Mouse (Mus musculus) hindbrain, embryonic 15.5 days (tissue): ENCODE measurements around the gene Sos2. TPM values are rescaled to one million over a fixed set of nuclear protein-coding genes. Genes with fewer than 3 reads are reported as not detected.

Source experiments
- ATAC-seq: fragments of 200-750 bp; cut with Nextera tagmentation; 2 replicates; pipeline ENCODE4 v1.8.0; 2017; ENCODE audit warnings: low read depth, moderate number of reproducible peaks, moderate TSS enrichment; ENCODE audit not compliant: low FRiP score
- H3K27ac ChIP-seq: fragments of 300-500 bp; sonication (generic); replicated peaks from 2 replicates; pipeline ENCODE4 v1.5.1; 2015; ENCODE audit warnings: mild to moderate bottlenecking, inconsistent platforms
- H3K27me3 ChIP-seq: fragments of 300-500 bp; sonication (generic); 2 replicates; pipeline ENCODE4 v1.6.1; 2015; ENCODE audit warnings: control low read depth, inconsistent platforms
- H3K36me3 ChIP-seq: fragments of 300-500 bp; sonication (generic); 2 replicates; pipeline ENCODE4 v1.6.1; 2015; ENCODE audit warnings: control low read depth, inconsistent platforms
- H3K4me1 ChIP-seq: fragments of 300-500 bp; sonication (generic); replicated peaks from 2 replicates; pipeline ENCODE4 v1.6.1; 2015; ENCODE audit warnings: control low read depth, inconsistent platforms
- H3K4me2 ChIP-seq: fragments of 300-500 bp; sonication (generic); 2 replicates; pipeline ENCODE4 v1.6.1; 2015; ENCODE audit warnings: moderate library complexity, mild to moderate bottlenecking, inconsistent platforms
- H3K4me3 ChIP-seq: fragments of 300-500 bp; sonication (generic); 2 replicates; pipeline ENCODE4 v1.5.1; 2015; ENCODE audit warnings: mild to moderate bottlenecking, inconsistent platforms
- H3K9ac ChIP-seq: fragments of 300-500 bp; sonication (generic); 2 replicates; pipeline ENCODE4 v1.6.1; 2015; ENCODE audit warnings: inconsistent platforms
- H3K9me3 ChIP-seq: fragments of 300-500 bp; sonication (generic); 2 replicates; pipeline ENCODE4 v1.6.1; 2016; ENCODE audit warnings: control low read depth, inconsistent platforms
- WGBS: fragments of 180-500 bp; shearing (Covaris S2); methylation state at CpG from one replicate; pipeline ENCODE4 v1.1.7; 2015; 5-methylcytosine and 5-hydroxymethylcytosine counted together
- polyA plus RNA-seq: library from polyadenylated mRNA; unstranded; fragments of >200 nt; fragmentation: Nextera tagmentation; extraction: Ambion mirVana; gene quantifications from 2 replicates; pipeline ENCODE4 v1.2.1, GENCODE M21; 2015

Gene Sos2
- polyA plus RNA-seq = 12.5 and 13.3 TPM in 2 replicates

- Histone ChIP-seq H3K27me3 (no peaks in the 10 kb centered on the region), H3K36me3 (no peaks in the 10 kb centered on the region), H3K9ac (peak within 1 kb of the TSS; percentile 94), H3K9me3 (no peaks in the 10 kb centered on the region), H3K27ac (peak within 1 kb of the TSS; percentile 97), H3K4me2 (peak within 1 kb of the TSS; percentile 69), H3K4me1 (peaks cover 22% of the 10 kb centered on the region), H3K4me3 (peak within 1 kb of the TSS; percentile 98)
- peak; percentile 87 for ATAC-seq
- under 1% methylated on average over 57 of the region's 85 CpGs for WGBS
Observed at GRCm38 (mm10) chr12:69681566-69682061, at the start of gene Sos2. Gene Sos2, minus strand, starts transcription at chr12:69681852.

- Histone ChIP-seq H3K4me1 (peaks cover 5% of the 10 kb centered on the region), H3K27ac (no peak overlapping the region), H3K36me3 (no peaks in the 10 kb centered on the region), H3K9me3 (no peaks in the 10 kb centered on the region), H3K27me3 (no peaks in the 10 kb centered on the region), H3K4me2 (no peak overlapping the region), H3K4me3 (no peak overlapping the region), H3K9ac (no peak overlapping the region)
- WGBS = 71% methylated on average over 1 of the region's 1 CpGs
- no peak for ATAC-seq
Observed at GRCm38 (mm10) chr12:69730306-69730705, 48.7 kb upstream of the Sos2 start.

GRCm38 (mm10) chr12:69729246-69729645 is 47.6 kb upstream of the Sos2 start:
- Histone ChIP-seq H3K27me3 (no peaks in the 10 kb centered on the region), H3K9ac (no peak overlapping the region), H3K36me3 (no peaks in the 10 kb centered on the region), H3K4me3 (no peak overlapping the region), H3K4me2 (no peak overlapping the region), H3K9me3 (no peaks in the 10 kb centered on the region), H3K27ac (no peak overlapping the region), H3K4me1 (peaks cover 6% of the 10 kb centered on the region)
- 86% methylated on average over 1 of the region's 1 CpGs for WGBS
- no peak for ATAC-seq

- H3K9me3 ChIP-seq = no peaks in the 10 kb centered on the region
- peak within 1 kb of the TSS; percentile 64 for H3K4me2 ChIP-seq
- H3K27ac ChIP-seq = peak within 1 kb of the TSS; percentile 76
- H3K4me3 ChIP-seq = peak within 1 kb of the TSS; percentile 55
- H3K36me3 ChIP-seq = peaks cover 11% of the 10 kb centered on the region
- peak within 1 kb of the TSS; percentile 54 for H3K9ac ChIP-seq
- H3K27me3 ChIP-seq = no peaks in the 10 kb centered on the region
- peaks cover 17% of the 10 kb centered on the region for H3K4me1 ChIP-seq
- WGBS = under 1% methylated on average over 60 of the region's 60 CpGs
- ATAC-seq = peak; percentile 96
Observed at GRCm38 (mm10) chr12:69724711-69725460, 43.2 kb upstream of the Sos2 start, which contains the start of the genes L2hgdh and Atp5s. Gene L2hgdh, minus strand, starts transcription at chr12:69724873. Gene Atp5s, plus strand, starts transcription at chr12:69724950.

GRCm38 (mm10) chr12:69724018-69724710 is 42.5 kb upstream of the Sos2 start:
- peaks cover under 1% of the 10 kb centered on the region; the same call in 1 of the 2 replicates for H3K9me3 ChIP-seq
- H3K4me3 ChIP-seq = peak overlapping the region; percentile 55
- no peak overlapping the region for H3K27ac ChIP-seq
- 2% methylated on average over 24 of the region's 24 CpGs for WGBS
- H3K36me3 ChIP-seq = peaks cover 18% of the 10 kb centered on the region
- no peaks in the 10 kb centered on the region for H3K27me3 ChIP-seq
- peaks cover 17% of the 10 kb centered on the region for H3K4me1 ChIP-seq
- peak overlapping the region; percentile 54 for H3K9ac ChIP-seq
- ATAC-seq = peak; percentile 25
- H3K4me2 ChIP-seq = peak overlapping the region; percentile 64

- peak overlapping the region; percentile 55 for H3K4me3 ChIP-seq
Observed at GRCm38 (mm10) chr12:69723376-69723775, 41.7 kb upstream of the Sos2 start.

GRCm38 (mm10) chr12:69722857-69723256 is 41.2 kb upstream of the Sos2 start:
- ATAC-seq = no peak
- Histone ChIP-seq H3K4me3 (no peak overlapping the region), H3K27ac (no peak overlapping the region), H3K36me3 (peaks cover 26% of the 10 kb centered on the region), H3K4me1 (peaks cover 17% of the 10 kb centered on the region), H3K27me3 (no peaks in the 10 kb centered on the region), H3K9ac (no peak overlapping the region), H3K4me2 (no peak overlapping the region), H3K9me3 (peaks cover 6% of the 10 kb centered on the region; the same call in 1 of the 2 replicates)
- 86% methylated on average over 3 of the region's 3 CpGs for WGBS

More at GRCm38 (mm10) chr12:69723376-69723775, 41.7 kb upstream of the Sos2 start:
- H3K36me3 ChIP-seq = peaks cover 22% of the 10 kb centered on the region
- peak overlapping the region; percentile 64 for H3K4me2 ChIP-seq
- no peak overlapping the region for H3K27ac ChIP-seq
- no peaks in the 10 kb centered on the region for H3K27me3 ChIP-seq
- WGBS = 73% methylated on average over 2 of the region's 2 CpGs
- ATAC-seq = no peak
- peaks cover 17% of the 10 kb centered on the region for H3K4me1 ChIP-seq
- H3K9ac ChIP-seq = no peak overlapping the region
- peaks cover 6% of the 10 kb centered on the region; the same call in 1 of the 2 replicates for H3K9me3 ChIP-seq

- Histone ChIP-seq H3K27me3 (no peaks in the 10 kb centered on the region), H3K9me3 (no peaks in the 10 kb centered on the region), H3K9ac (no peak overlapping the region), H3K4me2 (no peak overlapping the region), H3K4me3 (no peak overlapping the region), H3K36me3 (peaks cover 25% of the 10 kb centered on the region), H3K4me1 (no peaks in the 10 kb centered on the region), H3K27ac (no peak overlapping the region)
- ATAC-seq = no peak
Observed at GRCm38 (mm10) chr12:69713628-69714027, 32.0 kb upstream of the Sos2 start.

- H3K27me3 ChIP-seq = no peaks in the 10 kb centered on the region
- no peak overlapping the region for H3K27ac ChIP-seq
- no peak overlapping the region for H3K9ac ChIP-seq
- H3K4me1 ChIP-seq = no peaks in the 10 kb centered on the region
- no peak overlapping the region for H3K4me2 ChIP-seq
- H3K4me3 ChIP-seq = no peak overlapping the region
- no peak for ATAC-seq
- H3K36me3 ChIP-seq = peaks cover 6% of the 10 kb centered on the region
- H3K9me3 ChIP-seq = no peaks in the 10 kb centered on the region
- WGBS = 89% methylated on average over 11 of the region's 11 CpGs
Observed at GRCm38 (mm10) chr12:69704799-69705458, 23.3 kb upstream of the Sos2 start.

GRCm38 (mm10) chr12:69698352-69698751 is 16.7 kb upstream of the Sos2 start:
- no peaks in the 10 kb centered on the region for H3K9me3 ChIP-seq
- no peak for ATAC-seq
- peaks cover 13% of the 10 kb centered on the region; the same call in 1 of the 2 replicates for H3K36me3 ChIP-seq
- WGBS = 89% methylated on average over 6 of the region's 6 CpGs
- H3K27ac ChIP-seq = no peak overlapping the region
- no peak overlapping the region for H3K9ac ChIP-seq
- no peak overlapping the region for H3K4me2 ChIP-seq
- H3K4me1 ChIP-seq = no peaks in the 10 kb centered on the region
- H3K27me3 ChIP-seq = no peaks in the 10 kb centered on the region
- no peak overlapping the region for H3K4me3 ChIP-seq

- Histone ChIP-seq H3K9ac (no peak overlapping the region), H3K4me3 (no peak overlapping the region), H3K4me2 (no peak overlapping the region), H3K27me3 (no peaks in the 10 kb centered on the region), H3K27ac (no peak overlapping the region), H3K9me3 (no peaks in the 10 kb centered on the region), H3K36me3 (peaks cover 13% of the 10 kb centered on the region; the same call in 1 of the 2 replicates), H3K4me1 (no peaks in the 10 kb centered on the region)
- ATAC-seq = no peak
- 73% methylated on average over 5 of the region's 5 CpGs for WGBS
Observed at GRCm38 (mm10) chr12:69696746-69697145, 15.1 kb upstream of the Sos2 start.
